Mouse (Mus musculus): ENCODE data around the gene Jaml. TPM values are rescaled to one million over a fixed set of nuclear protein-coding genes. Genes with fewer than 3 reads are reported as not detected.

Gene Jaml
- polyA plus RNA-seq (2015; fragmentation: Nextera tagmentation; extraction: Ambion mirVana): 0.10 and 0.18 TPM in 2 replicates

DNA sequence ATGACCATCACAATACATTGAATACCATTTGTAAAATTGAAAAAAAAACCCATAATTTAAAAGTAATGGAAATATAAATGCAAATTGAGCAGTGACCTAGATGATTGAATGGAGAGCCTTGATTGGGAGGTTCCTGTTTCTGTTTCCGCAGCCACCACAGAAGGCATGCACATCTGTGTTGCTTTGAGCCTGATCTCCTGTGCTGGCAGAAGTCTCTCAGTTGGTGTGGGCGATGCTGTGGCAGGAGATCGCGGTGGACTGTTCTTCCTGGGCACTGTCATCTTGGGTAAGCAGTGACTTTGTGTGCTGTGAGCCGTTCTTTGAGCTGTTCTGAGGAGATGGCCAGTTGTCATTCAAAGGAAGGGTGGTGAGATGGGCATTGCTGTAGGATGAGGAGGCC, at the start of gene Jaml:
Gene Jaml, plus strand, starts transcription at position 173 of the 400 bp plus-strand sequence.

DNA sequence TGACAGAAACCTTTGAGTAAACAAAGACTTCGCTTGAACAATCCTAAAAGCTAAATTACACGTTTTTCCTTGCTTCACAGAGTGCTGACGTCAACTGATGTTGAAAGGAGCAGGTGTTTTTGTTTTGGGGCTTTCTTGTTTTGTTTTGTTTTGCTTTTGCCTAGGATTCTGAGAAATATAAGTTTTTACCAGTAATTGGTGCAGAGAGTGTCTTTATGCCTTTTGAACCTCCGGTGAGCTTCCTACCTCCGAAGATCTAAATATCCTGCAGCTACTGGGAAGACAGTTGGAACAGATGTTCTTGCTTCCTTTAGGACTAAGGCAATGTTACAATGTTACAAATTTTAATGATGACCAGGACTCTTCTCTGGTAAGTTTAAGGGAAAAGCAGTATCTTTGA, 39.5 kb upstream of the Jaml start, which contains the start of gene Mpzl2:
Gene Mpzl2, plus strand, starts transcription at position 301 of the 400 bp plus-strand sequence.

DNA sequence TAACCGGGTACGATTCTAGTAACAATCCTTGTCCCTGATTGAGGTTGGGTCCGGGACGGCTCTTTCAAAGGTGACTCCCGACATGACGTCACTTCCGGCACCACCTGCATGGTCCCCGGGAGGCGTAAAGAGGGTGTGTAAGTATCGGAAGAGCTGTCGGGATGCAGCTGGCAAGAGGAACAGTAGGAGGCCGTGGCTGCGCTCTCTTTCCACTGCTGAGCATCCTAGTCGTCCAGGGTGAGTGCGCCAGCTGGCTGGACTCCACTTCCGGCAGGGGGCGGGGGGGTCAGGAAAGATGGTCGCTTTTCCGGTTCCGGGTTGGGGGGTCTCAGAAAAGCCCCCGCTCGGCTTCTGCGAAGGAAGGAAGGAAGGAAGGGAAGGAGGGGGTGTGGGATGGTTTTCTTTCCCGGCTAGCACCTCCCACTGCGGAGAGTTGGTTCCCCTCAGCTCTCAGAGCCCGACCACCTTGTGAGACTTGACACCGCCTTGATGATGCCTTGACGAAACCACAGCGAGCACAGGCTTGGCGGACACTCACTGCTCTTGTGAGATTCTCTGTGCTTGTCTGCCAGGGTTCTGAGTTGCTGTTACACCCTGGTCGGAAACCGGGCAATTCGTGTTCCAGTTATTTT, 23.8 kb upstream of the Jaml start, which contains the start of gene Mpzl3:
Gene Mpzl3, plus strand, starts transcription at position 105 of the 632 bp plus-strand sequence.

DNA sequence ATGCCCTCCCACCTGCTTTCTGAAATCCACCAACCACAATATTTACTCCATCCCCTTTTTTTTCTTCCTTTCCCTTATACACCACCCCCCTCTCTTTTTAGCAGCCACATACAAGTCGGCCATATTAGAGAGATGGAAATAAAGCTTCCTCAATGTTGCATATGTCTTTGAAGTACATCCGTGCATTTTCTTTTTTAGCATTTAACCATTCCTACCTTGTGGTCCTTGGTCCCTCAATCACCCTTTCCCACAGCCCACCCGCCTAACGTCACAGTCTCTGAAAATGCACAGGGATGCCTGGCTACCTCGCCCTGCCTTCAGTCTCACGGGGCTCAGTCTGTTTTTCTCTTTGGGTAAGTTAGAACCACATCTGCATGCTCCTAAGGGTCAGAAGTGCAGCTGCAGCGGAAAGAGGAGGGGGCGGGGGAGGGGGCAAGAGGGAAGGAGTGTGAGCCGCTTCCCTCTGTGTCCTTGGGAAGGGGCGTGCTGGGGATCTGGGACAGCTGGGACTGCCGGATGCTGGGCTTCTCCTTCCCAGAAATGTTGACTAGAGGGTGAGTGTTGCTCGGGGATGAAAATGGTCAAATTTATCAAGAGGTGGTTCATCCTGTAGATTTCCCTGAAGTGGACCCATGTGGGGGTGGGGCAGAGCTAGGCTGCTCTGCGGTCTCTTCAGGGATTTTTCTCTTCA, 38.9 kb downstream of the Jaml start, which contains the start of gene Scn2b:
Gene Scn2b, plus strand, starts transcription at position 42 of the 691 bp plus-strand sequence.

DNA sequence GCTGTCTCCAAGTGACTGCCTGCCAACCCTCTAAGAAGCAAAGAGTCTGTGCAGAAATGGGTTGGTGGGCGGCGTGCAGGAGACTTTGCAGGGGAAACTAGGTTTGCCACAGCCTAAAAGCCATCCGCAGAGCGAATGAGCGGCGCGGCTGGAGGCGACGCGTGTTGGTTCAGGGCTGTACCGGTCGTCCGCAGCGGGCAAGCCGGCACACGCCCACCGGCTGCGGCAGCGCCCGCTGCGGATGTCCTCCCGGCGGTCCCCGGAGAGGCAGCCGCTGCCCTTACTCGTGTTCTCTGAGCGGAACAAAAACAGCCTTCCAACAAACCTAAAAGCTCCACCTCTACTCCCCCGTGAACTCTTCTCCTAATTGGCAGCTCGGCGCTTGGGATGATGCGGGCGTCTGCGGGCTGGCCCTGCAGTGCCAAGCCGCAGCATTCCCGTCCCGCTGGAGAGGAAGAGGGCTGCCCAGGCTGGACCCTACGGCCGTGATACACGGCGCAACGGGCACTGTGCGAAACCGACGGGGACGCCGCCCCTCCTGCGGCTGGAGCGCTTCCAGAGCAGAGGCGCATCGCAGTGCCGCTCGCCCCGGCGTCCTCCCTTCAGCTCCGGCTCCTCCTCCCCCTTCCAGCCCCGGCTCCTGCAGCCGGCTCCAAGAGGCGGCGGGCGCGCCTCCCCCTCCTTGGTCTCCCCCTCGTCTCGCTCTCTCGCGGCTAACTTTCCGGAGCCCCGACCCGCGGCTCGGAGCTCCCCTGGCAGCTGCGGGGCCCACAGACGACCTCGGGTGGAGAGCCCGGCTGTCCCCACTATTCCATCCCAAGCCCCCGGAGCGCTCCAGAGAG, 59.4 kb downstream of the Jaml start, which contains the start of gene Scn4b:
Gene Scn4b, plus strand, starts transcription at position 205 of the 842 bp plus-strand sequence.

Other genes with a start within 250 kb of the Jaml start
- gene Kmt2a, start 197.9 kb upstream of the Jaml start, polyA plus RNA-seq (2015; fragmentation: Nextera tagmentation; extraction: Ambion mirVana): 5.4 and 6.0 TPM in 2 replicates
- gene Atp5l, start 158.4 kb upstream of the Jaml start, polyA plus RNA-seq (2015; fragmentation: Nextera tagmentation; extraction: Ambion mirVana): 960 and 1,026 TPM in 2 replicates
- gene Ube4a, start 113.6 kb upstream of the Jaml start, polyA plus RNA-seq (2015; fragmentation: Nextera tagmentation; extraction: Ambion mirVana): 14.1 and 14.8 TPM in 2 replicates
- gene Cd3g, start 98.8 kb upstream of the Jaml start, polyA plus RNA-seq (2015; fragmentation: Nextera tagmentation; extraction: Ambion mirVana): not detected in 2 replicates
- gene Cd3d, start 97.4 kb upstream of the Jaml start, polyA plus RNA-seq (2015; fragmentation: Nextera tagmentation; extraction: Ambion mirVana): not detected in 2 replicates
- not detected in 2 replicates for gene Cd3e, start 69.6 kb upstream of the Jaml start, polyA plus RNA-seq (2015; fragmentation: Nextera tagmentation; extraction: Ambion mirVana)
- 28.8 and 36.6 TPM in 2 replicates for gene Mpzl2, start 39.4 kb upstream of the Jaml start, polyA plus RNA-seq (2015; fragmentation: Nextera tagmentation; extraction: Ambion mirVana)
- 17.3 and 22.1 TPM in 2 replicates for gene Mpzl3, start 24.0 kb upstream of the Jaml start, polyA plus RNA-seq (2015; fragmentation: Nextera tagmentation; extraction: Ambion mirVana)
- 0.29 and 0.36 TPM in 2 replicates for gene Scn2b, start 38.6 kb downstream of the Jaml start, polyA plus RNA-seq (2015; fragmentation: Nextera tagmentation; extraction: Ambion mirVana)
- gene Scn4b, start 59.2 kb downstream of the Jaml start, polyA plus RNA-seq (2015; fragmentation: Nextera tagmentation; extraction: Ambion mirVana): 0.04 and 0.05 TPM in 2 replicates
- gene BC049352, start 102.8 kb downstream of the Jaml start, polyA plus RNA-seq (2015; fragmentation: Nextera tagmentation; extraction: Ambion mirVana): 0.07 and 0.08 TPM in 2 replicates
- 1.6 TPM in 2 replicates for gene Tmprss4, start 124.9 kb downstream of the Jaml start, polyA plus RNA-seq (2015; fragmentation: Nextera tagmentation; extraction: Ambion mirVana)
- gene Il10ra, start 190.0 kb downstream of the Jaml start, polyA plus RNA-seq (2015; fragmentation: Nextera tagmentation; extraction: Ambion mirVana): 0.87 and 2.2 TPM in 2 replicates
- gene Tmprss13, start 239.9 kb downstream of the Jaml start, polyA plus RNA-seq (2015; fragmentation: Nextera tagmentation; extraction: Ambion mirVana): 17.5 and 19.6 TPM in 2 replicates

Data from urinary bladder, postnatal 0 days (tissue).